Mouse (Mus musculus) liver, adult 2 months (tissue): ENCODE data around the gene Pdzrn3.

ENCODE experiments used
- CTCF ChIP-seq: fragments of 200-500 bp; IDR thresholded peaks from 2 replicates; pipeline ENCODE4 v1.5.1; 2011; ENCODE audit warnings: low read depth, low read length, control low read depth
- POLR2A ChIP-seq: fragments of 200-500 bp; IDR thresholded peaks from 2 replicates; pipeline ENCODE4 v1.6.1; 2011; ENCODE audit warnings: low read length, control low read depth; ENCODE audit not compliant: insufficient read depth; ENCODE audit errors: extremely low read depth

DNA sequence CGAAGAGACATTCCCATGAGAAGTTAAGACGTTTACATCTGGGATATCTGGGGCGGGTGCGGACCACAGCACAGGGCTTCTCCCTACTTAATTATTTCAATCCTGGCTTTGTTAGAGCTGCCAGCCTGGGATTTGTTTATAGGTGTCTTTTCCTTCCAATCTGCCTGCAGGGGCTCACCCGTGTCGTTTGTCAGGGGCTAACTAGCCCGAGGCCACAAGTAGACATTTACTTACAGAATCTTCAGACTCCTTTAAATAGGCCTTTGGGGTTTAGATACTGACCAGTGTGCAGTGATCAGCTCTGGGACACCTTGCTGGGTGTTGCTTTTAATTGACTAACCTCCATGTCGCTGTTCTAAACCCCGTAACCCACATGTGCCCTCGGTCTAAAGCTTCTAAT lies 143.3 kb downstream of the Pdzrn3 start:
- TF ChIP-seq CTCF = no peak
- TF ChIP-seq POLR2A = no peak
